Mouse (Mus musculus) small intestine, adult 2 months (tissue): ENCODE measurements around the gene Cyp3a13.

ENCODE experiments used
- CTCF ChIP-seq: fragments of 200-500 bp; IDR thresholded peaks from 2 replicates; pipeline ENCODE4 v1.5.1; 2012; ENCODE audit warnings: low read depth, mild to moderate bottlenecking, control low read depth, inconsistent platforms, low read length, moderate library complexity, mixed read lengths; ENCODE audit not compliant: insufficient replicate concordance, insufficient read length; ENCODE audit errors: extremely low read depth
- POLR2A ChIP-seq: fragments of 200-500 bp; IDR thresholded peaks from 2 replicates; pipeline ENCODE4 v1.6.1; 2012; ENCODE audit warnings: low read depth, mild to moderate bottlenecking, control low read depth, inconsistent platforms, low read length, moderate library complexity

DNA sequence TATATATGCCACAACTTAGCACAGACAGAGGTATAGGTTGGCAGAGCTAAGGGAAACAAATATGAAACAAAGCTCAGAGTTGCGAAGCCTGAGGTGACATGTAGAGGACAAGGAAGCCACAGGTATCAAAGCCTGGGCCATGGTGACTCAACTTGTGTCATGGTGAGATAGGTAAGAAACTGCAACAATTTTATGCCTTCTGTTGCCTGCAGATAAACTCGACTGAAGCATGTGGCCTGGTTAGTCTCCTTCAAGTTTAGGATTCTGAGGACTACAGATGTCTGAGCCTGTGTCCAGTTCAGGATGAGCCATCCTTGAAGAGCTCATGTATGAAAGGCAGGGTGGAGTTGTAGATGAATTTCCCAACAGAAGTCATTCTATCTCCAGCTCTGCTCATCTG, 46.4 kb downstream of the Cyp3a13 start:
- TF ChIP-seq CTCF = no peak
- TF ChIP-seq POLR2A = no peak
